Mouse (Mus musculus): ENCODE results near the gene Tuba1b. TPM values are rescaled to one million over a fixed set of nuclear protein-coding genes. Genes with fewer than 3 reads are reported as not detected.
"Not testable (repeated sequence)": the region's sequence is repeated elsewhere in the genome, so short reads cannot be mapped to it uniquely, and the experiment has no call there.

The Tuba1b gene
- polyA plus RNA-seq, 1 experiment from 2014 or later: 2,766 TPM

DNA sequence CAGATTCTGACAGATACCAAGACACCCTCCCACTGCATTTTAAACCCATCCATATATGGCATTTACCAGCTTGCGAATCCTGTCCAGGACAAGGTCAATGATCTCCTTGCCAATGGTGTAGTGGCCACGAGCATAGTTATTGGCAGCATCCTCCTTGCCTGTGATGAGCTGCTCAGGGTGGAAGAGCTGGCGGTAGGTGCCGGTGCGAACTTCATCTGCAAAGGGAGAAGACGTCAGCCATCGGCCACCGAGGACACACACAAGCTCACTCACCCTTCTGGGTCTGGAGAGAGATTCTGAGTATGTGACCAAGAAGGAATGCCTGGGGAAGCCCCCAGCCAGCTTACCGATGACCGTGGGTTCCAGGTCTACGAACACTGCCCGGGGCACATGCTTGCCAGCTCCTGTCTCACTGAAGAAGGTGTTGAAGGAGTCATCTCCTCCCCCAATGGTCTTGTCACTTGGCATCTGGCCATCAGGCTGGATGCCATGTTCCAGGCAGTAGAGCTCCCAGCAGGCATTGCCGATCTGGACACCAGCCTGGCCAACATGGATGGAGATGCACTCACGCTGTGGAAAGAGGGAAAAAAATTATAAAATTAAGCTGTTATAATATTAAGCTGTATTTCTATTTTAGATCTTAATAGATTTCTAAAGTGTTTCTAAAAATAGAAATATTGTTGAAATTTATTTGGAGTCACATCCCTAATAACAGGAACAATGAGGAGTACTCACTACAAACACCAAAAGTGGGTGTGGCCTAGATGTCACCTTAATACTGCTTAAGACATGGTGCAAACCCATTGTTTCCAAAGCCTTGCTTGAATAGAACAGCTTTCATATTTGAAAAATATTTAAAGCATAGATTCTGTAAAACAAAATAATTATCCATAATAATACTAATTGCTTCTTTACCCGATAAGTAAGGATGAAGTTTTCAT, 17.0 kb upstream of the Tuba1b start:
- H3K36me3 ChIP-seq (replicated peaks): peaks cover 28% of the 10 kb centered on the region
- 92% methylated on average over 11 of the region's 15 CpGs for WGBS
- H3K27me3 ChIP-seq (ENCODE audit: poor library complexity, severe bottlenecking): not testable (repeated sequence)

DNA sequence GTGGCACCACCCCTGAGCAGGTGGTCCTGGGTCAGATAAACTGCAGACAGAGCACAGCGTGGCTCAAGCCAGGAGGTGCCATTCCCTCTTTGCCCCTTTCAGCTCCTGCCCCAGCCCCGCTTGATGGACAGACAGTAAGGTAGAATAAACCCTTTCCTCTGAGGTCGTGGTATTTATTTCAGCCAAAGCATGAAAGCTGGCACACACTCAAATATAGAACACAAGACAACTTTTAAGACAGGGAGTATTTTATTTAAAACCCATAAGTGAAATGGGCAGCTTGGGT, 15.2 kb upstream of the Tuba1b start:
- 71% methylated on average over 3 of the region's 3 CpGs for WGBS
- Histone ChIP-seq H3K36me3 (replicated peaks) (peaks cover 35% of the 10 kb centered on the region), H3K27ac (no peak overlapping the region), H3K9me3 (peaks cover 4% of the 10 kb centered on the region; the same call in 1 of the 2 replicates), H3K27me3 (ENCODE audit: poor library complexity, severe bottlenecking) (no peaks in the 10 kb centered on the region), H3K4me1 (peaks cover 25% of the 10 kb centered on the region), H3K4me3 (peak overlapping the region; percentile 19; the same call in 1 of the 2 replicates)
- DNase-seq (ENCODE audit: extremely low spot score, low spot score): no peak

More for the DNA sequence above, 17.0 kb upstream of the Tuba1b start:
- peak overlapping the region; percentile 91 for H3K4me3 ChIP-seq
- not testable (repeated sequence) for H3K9me3 ChIP-seq; DNase-seq (ENCODE audit: extremely low spot score, low spot score)
- peaks cover 44% of the 10 kb centered on the region for H3K4me1 ChIP-seq
- peak overlapping the region; percentile 98; the same call in 1 of the 2 replicates for H3K27ac ChIP-seq

DNA sequence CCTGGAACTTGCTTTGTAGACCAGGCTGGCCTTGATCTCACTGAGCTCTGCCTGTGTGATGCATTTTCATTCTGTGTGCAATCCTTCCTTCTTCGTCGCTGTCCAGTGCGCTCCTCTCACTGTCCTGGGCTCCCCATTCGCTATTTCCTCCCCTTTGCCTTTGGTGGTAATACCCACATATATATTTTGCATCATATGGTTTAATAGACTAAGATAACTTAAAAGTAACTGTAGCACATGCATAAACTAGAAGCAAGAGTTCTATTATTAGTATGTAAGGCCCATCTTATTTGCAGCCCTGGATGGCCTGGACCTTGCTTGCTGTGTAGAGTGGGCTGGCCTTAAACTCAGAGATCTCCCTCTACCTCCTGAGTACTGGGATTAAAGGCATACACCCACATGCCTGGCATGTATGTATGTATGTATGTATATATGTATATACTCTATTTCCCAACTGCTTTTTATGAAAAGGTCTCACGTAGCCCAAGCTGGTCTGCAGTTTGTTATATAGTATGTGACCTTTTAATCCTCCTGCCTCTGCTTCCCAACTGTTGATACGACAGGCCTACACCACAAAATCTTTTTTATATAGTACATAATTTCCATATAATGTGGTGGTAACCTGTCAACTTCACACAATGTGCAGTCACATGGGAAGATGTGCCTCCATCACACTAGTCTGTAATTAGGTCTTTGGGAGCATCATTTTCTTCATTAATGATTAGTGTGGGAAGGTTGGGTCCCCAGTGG, 14.7 kb upstream of the Tuba1b start:
- Histone ChIP-seq H3K4me3 (peak overlapping the region; percentile 19; the same call in 1 of the 2 replicates), H3K36me3 (replicated peaks) (peaks cover 40% of the 10 kb centered on the region), H3K9me3 (peaks cover 6% of the 10 kb centered on the region; the same call in 1 of the 2 replicates), H3K27ac (no peak overlapping the region), H3K4me1 (peaks cover 20% of the 10 kb centered on the region), H3K27me3 (ENCODE audit: poor library complexity, severe bottlenecking) (no peaks in the 10 kb centered on the region)
- 89% methylated on average over 6 of the region's 6 CpGs for WGBS
- DNase-seq (ENCODE audit: extremely low spot score, low spot score): no peak

DNA sequence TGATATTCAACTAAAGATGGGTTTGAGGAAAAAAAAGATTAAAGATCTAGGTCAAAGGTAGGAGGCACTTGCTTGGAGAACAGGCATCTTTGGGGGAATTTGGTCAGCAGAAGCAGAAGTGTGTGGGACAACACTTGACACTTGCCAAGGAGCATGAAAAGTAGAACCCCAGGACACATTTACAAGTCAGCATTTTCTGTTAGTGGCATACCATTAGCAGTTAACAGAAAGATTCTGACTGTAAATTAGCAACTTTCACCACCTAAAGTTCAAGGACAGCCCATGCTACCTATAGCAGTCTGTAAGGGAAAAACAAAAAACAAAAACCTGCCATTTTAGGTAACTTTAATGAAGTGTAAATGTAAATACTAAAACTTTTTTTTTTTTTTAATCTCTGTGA, 14.0 kb upstream of the Tuba1b start:
- Histone ChIP-seq H3K4me3 (no peak overlapping the region), H3K4me1 (peaks cover 14% of the 10 kb centered on the region), H3K27me3 (ENCODE audit: poor library complexity, severe bottlenecking) (no peaks in the 10 kb centered on the region), H3K27ac (no peak overlapping the region), H3K9me3 (peaks cover 6% of the 10 kb centered on the region; the same call in 1 of the 2 replicates), H3K36me3 (replicated peaks) (peaks cover 41% of the 10 kb centered on the region)
- DNase-seq (ENCODE audit: extremely low spot score, low spot score): no peak

DNA sequence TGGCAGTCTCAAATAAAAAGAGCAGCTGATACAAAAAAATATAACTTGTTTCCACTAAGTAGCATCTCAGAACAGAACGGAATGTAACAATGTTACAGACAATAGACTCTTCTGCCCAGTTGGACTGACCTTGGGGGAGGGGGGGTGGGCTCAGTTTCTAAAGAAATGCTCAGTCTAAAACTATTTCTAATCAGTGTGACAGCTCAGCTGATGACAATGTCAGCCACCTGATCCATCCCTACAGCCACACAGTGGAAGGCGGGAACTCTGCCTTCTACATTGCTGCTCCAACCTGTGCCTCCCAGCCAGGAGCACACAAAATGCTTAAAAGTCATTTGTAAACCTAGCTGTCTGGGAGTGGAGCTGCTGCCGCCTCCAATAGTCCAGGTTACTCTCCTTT, 13.5 kb upstream of the Tuba1b start:
- Histone ChIP-seq H3K4me1 (peaks cover 14% of the 10 kb centered on the region), H3K4me3 (no peak overlapping the region), H3K36me3 (replicated peaks) (peaks cover 41% of the 10 kb centered on the region), H3K9me3 (peaks cover 6% of the 10 kb centered on the region; the same call in 1 of the 2 replicates), H3K27me3 (ENCODE audit: poor library complexity, severe bottlenecking) (no peaks in the 10 kb centered on the region), H3K27ac (no peak overlapping the region)
- 61% methylated on average over 3 of the region's 3 CpGs for WGBS
- no peak for DNase-seq (ENCODE audit: extremely low spot score, low spot score)

DNA sequence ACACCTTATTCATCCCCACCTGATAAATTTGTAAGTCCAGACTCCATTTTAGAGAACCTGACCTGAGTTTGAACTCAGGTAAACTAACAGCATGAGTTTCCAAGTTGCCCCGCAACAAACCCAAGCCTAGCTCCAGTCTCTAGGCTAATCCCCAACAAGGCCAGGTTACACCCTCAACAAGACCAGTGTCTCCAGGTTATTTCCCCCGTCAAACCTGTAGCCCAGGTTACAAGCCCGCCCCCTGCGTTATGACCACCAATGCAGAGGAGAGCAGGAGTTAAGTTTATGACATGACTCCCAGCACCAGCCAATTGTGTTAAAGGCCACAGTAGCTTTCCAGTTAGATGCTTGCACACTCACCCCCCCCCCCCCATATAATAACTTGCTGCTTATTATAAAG, 8.8 kb upstream of the Tuba1b start:
- Histone ChIP-seq H3K36me3 (replicated peaks) (peaks cover 13% of the 10 kb centered on the region), H3K4me1 (peaks cover 8% of the 10 kb centered on the region), H3K4me3 (no peak overlapping the region), H3K9me3 (peaks cover 6% of the 10 kb centered on the region; the same call in 1 of the 2 replicates), H3K27ac (no peak overlapping the region), H3K27me3 (ENCODE audit: poor library complexity, severe bottlenecking) (no peaks in the 10 kb centered on the region)
- DNase-seq (ENCODE audit: extremely low spot score, low spot score): no peak
- WGBS: 76% methylated on average over 4 of the region's 4 CpGs

DNA sequence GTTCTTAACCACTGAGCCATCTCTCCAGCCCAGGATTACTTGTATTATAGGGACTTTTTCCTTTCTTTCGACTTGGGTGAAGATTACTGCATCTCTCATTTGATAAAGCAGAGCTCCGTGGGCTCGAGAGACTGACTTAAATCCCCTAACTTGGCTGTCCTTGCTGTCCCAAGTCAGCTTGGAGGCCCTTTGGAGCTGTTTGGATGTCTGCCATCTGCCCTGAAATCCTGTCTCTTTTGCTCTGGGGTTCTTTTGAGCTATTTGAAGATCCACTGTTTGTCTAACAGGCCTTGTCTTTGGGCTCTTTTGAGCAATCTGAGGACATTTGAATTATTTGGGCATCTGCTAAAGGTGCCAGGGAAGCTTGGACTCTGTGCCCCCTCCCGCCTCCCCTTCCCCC, 7.7 kb upstream of the Tuba1b start:
- peaks cover 6% of the 10 kb centered on the region; the same call in 1 of the 2 replicates for H3K9me3 ChIP-seq
- WGBS: 92% methylated on average over 4 of the region's 4 CpGs
- no peaks in the 10 kb centered on the region for H3K27me3 ChIP-seq (ENCODE audit: poor library complexity, severe bottlenecking)
- peaks cover 13% of the 10 kb centered on the region for H3K36me3 ChIP-seq (replicated peaks)
- H3K4me1 ChIP-seq: peaks cover 4% of the 10 kb centered on the region
- no peak overlapping the region for H3K4me3 ChIP-seq
- no peak for DNase-seq (ENCODE audit: extremely low spot score, low spot score)
- H3K27ac ChIP-seq: no peak overlapping the region

DNA sequence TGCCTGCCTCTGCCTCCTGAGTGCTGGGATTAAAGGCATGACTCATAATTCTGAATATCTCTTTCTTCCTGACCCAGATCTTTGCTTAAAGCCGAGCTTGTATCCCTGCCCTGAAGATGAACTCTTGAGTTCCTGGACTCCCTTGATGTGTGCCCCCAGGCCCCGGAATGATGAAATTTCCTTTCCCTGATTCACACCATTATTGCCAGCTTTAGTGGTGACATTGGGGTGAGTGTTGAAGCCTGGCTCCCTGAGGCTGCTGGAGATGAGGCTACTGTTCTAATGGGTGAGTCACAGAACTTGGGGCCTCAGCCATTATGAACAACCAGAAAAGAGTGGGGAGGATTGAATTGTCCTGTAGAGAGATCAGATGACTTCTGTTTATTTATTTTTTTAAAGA, 7.2 kb upstream of the Tuba1b start:
- Histone ChIP-seq H3K9me3 (peaks cover 6% of the 10 kb centered on the region; the same call in 1 of the 2 replicates), H3K4me1 (peaks cover 4% of the 10 kb centered on the region), H3K27ac (no peak overlapping the region), H3K36me3 (replicated peaks) (peaks cover 13% of the 10 kb centered on the region), H3K4me3 (no peak overlapping the region), H3K27me3 (ENCODE audit: poor library complexity, severe bottlenecking) (no peaks in the 10 kb centered on the region)
- WGBS: 87% methylated on average over 2 of the region's 2 CpGs
- DNase-seq (ENCODE audit: extremely low spot score, low spot score): no peak

DNA sequence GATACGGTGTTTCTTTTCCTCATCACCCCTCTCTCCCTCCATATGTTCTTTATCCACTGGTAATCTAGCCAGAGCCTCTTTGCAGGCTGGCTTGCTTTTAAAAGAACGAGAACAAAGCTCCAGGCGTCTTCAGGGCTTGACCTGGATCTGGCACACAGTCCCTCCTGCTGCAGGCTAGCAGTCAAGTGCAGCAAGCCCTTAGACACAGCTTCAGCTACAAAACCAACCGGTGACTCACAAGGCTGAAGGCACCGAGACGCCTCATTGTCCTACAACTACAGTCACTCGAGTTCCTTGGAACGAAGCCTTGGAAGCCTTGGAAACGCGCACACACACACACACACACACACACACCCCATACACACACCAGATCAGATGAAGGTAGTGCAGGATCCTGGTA, 6.5 kb upstream of the Tuba1b start:
- Histone ChIP-seq H3K36me3 (replicated peaks) (peaks cover 13% of the 10 kb centered on the region), H3K4me3 (no peak overlapping the region), H3K27ac (0 out of 2 replicates have a peak overlapping the region, but pooled peaks have one; percentile 4), H3K4me1 (peaks cover 10% of the 10 kb centered on the region), H3K27me3 (ENCODE audit: poor library complexity, severe bottlenecking) (no peaks in the 10 kb centered on the region), H3K9me3 (peaks cover 6% of the 10 kb centered on the region; the same call in 1 of the 2 replicates)
- 74% methylated on average over 10 of the region's 10 CpGs for WGBS
- no peak for DNase-seq (ENCODE audit: extremely low spot score, low spot score)

DNA sequence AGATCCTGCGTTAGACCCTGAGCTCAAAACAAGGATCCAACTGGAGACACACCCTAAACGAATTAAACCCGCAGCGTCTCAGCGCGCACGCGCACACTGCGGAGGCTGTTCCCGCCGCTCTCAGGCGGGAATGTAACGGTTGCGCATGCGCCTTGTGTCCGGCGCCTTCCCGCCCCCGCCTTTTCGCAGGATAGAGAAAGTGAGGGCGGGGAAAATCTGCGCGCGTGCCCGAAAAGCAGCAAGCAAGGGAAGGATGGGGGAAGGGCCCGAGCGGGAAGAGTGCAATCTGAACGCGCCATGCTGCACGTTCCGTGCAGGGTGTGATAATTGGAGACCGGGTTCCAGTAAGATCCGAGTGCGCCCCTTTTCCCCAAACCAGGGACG, 540 bp downstream of the Tuba1b start:
- Histone ChIP-seq H3K4me1 (peaks cover 44% of the 10 kb centered on the region), H3K9me3 (no peaks in the 10 kb centered on the region), H3K36me3 (replicated peaks) (peaks cover 22% of the 10 kb centered on the region), H3K4me3 (peak overlapping the region; percentile 73), H3K27ac (peak overlapping the region; percentile 98), H3K27me3 (ENCODE audit: poor library complexity, severe bottlenecking) (no peaks in the 10 kb centered on the region)
- DNase-seq (ENCODE audit: extremely low spot score, low spot score): peak; percentile 95
- under 1% methylated on average over 35 of the region's 35 CpGs for WGBS

DNA sequence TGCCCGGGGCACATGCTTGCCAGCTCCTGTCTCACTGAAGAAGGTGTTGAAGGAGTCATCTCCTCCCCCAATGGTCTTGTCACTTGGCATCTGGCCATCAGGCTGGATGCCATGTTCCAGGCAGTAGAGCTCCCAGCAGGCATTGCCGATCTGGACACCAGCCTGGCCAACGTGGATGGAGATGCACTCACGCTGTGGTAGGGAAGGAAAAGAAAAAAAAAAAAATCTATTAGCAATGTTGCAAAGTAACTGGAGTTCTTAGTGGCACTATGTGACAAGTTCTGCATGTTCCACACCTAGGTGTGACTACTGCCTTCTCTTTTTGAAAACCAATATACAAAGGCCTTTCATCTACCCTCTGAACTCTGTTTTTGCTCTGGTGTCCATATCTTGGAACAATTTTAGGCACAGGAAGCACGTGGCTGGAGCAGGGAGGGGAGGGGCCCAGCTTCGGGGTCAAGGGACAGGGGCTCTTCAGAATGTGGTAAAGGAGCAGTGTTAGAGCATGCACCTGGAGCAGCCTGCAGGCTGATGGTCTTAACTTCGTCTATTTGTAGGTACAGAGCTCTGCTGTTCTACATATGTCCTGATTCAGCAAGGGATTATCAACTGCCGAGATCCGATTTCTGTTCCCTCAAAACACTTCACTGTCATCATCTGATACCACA, 1.2 kb downstream of the Tuba1b start:
- peaks cover 22% of the 10 kb centered on the region for H3K36me3 ChIP-seq (replicated peaks)
- WGBS: 26% methylated on average over 8 of the region's 9 CpGs
- H3K4me3 ChIP-seq: peak overlapping the region; percentile 73
- H3K9me3 ChIP-seq; DNase-seq (ENCODE audit: extremely low spot score, low spot score); H3K27me3 ChIP-seq (ENCODE audit: poor library complexity, severe bottlenecking): not testable (repeated sequence)
- H3K4me1 ChIP-seq: peaks cover 49% of the 10 kb centered on the region
- H3K27ac ChIP-seq: peak overlapping the region; percentile 98

DNA sequence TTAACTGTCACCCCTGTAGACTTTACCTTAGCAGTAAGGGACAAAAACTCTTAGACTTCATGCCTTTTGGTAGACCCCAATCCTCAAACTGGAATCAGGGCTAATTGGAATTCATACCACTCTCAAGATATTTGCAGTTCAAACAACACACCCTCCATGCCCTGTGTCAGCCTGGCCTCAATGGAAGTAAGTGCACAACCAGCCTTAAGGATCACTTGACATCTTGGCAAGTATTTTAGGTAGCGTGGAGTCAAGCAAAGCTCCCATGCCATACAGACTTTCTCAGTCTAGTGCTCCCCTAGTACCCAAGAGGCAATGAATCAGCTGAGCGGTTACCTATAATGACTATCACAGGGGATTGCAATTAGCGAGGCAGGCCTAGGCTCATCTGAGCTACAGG, 3.4 kb downstream of the Tuba1b start:
- 77% methylated on average over 3 of the region's 3 CpGs for WGBS
- no peak overlapping the region for H3K27ac ChIP-seq
- no peak for DNase-seq (ENCODE audit: extremely low spot score, low spot score)
- no peaks in the 10 kb centered on the region for H3K9me3 ChIP-seq
- H3K36me3 ChIP-seq (replicated peaks): peaks cover 27% of the 10 kb centered on the region
- peaks cover 45% of the 10 kb centered on the region for H3K4me1 ChIP-seq
- peak overlapping the region; percentile 28; the same call in 1 of the 2 replicates for H3K4me3 ChIP-seq
- H3K27me3 ChIP-seq (ENCODE audit: poor library complexity, severe bottlenecking): no peaks in the 10 kb centered on the region
